Mouse (Mus musculus) stomach, postnatal 0 days (tissue): ENCODE measurements around the gene Sart3. TPM values are rescaled to one million over a fixed set of nuclear protein-coding genes. Genes with fewer than 3 reads are reported as not detected.
"Not testable (repeated sequence)": the region's sequence is repeated elsewhere in the genome, so short reads cannot be mapped to it uniquely, and the experiment has no call there.

Experiments
- ATAC-seq: fragments of 200-750 bp; cut with Nextera tagmentation; 2 replicates; pipeline ENCODE4 v1.8.0; 2017; ENCODE audit not compliant: low FRiP score, low TSS enrichment
- DNase-seq: peaks from one replicate; pipeline ENCODE4 v3.0.0-alpha.2; 2016; ENCODE audit warnings: low spot score
- H3K27ac ChIP-seq: fragments of 300-500 bp; sonication (generic); replicated peaks from 2 replicates; pipeline ENCODE4 v1.5.1; 2014; ENCODE audit warnings: mild to moderate bottlenecking, control low read depth
- H3K27me3 ChIP-seq: fragments of 300-500 bp; sonication (generic); 2 replicates; pipeline ENCODE4 v1.6.1; 2014; ENCODE audit warnings: low read length; ENCODE audit not compliant: control insufficient read depth, insufficient read depth
- H3K36me3 ChIP-seq: fragments of 300-500 bp; sonication (generic); 2 replicates; pipeline ENCODE4 v1.6.1; 2014; ENCODE audit warnings: low read length, mixed read lengths; ENCODE audit not compliant: control insufficient read depth, insufficient read depth
- H3K4me1 ChIP-seq: fragments of 300-500 bp; sonication (generic); replicated peaks from 2 replicates; pipeline ENCODE4 v1.6.1; 2014; ENCODE audit warnings: antibody characterized with exemption; ENCODE audit not compliant: control insufficient read depth, insufficient read depth
- H3K4me2 ChIP-seq: fragments of 300-500 bp; sonication (generic); replicated peaks from 2 replicates; pipeline ENCODE4 v1.6.1; 2014; ENCODE audit warnings: low read depth, mild to moderate bottlenecking, control low read depth, moderate library complexity
- H3K4me3 ChIP-seq: fragments of 300-500 bp; sonication (generic); 2 replicates; pipeline ENCODE4 v1.5.1; 2014; ENCODE audit warnings: low read depth, low read length, control low read depth
- H3K9ac ChIP-seq: fragments of 300-500 bp; sonication (generic); 2 replicates; pipeline ENCODE4 v1.6.1; 2014; ENCODE audit warnings: mild to moderate bottlenecking, low read length, control low read depth, mixed read lengths
- H3K9me3 ChIP-seq: fragments of 300-500 bp; sonication (generic); 2 replicates; pipeline ENCODE4 v1.6.1; 2016; ENCODE audit warnings: low read length; ENCODE audit not compliant: control insufficient read depth
- CTCF ChIP-seq: IDR thresholded peaks from 2 replicates; pipeline ENCODE4 v1.5.1; 2016; ENCODE audit warnings: antibody characterized with exemption, low read depth, mild to moderate bottlenecking, moderate library complexity
- EP300 ChIP-seq: optimal IDR thresholded peaks from 2 replicates; pipeline ENCODE3; 2016; ENCODE audit warnings: antibody characterized with exemption
- WGBS: fragments of 180-500 bp; shearing (Covaris S2); extraction: QIAGEN DNeasy Blood & Tissue Kit; methylation state at CpG from one replicate; pipeline ENCODE4 v1.1.7; 2014; 5-methylcytosine and 5-hydroxymethylcytosine counted together
- polyA plus RNA-seq: library from polyadenylated mRNA; unstranded; fragments of >200 nt; fragmentation: Nextera tagmentation; extraction: Ambion mirVana; gene quantifications from 2 replicates; pipeline ENCODE4 v1.2.1, GENCODE M21; 2015

The Sart3 gene
- polyA plus RNA-seq, 1 experiment from 2014 or later, result 11.2 TPM

DNA sequence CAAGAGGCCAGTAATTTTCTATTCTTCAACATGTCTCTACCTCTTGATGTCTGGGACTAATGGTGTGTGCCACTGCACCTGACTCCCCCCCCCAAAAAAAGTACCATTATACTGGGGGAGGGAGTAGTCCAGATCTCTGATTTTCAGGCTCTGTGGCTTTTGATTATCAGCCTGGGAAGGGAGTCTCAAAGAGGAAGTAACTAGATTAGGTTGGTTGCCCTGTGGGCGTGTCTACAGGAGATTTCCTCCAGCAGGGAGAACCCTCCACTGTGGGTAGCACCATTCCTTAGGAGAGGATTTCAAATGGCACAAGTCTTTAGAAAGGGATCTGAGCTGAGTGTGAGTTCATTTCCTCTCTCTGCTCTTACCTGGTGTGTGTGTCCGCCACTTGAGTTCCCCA, 40.3 kb upstream of the Sart3 start:
- Histone ChIP-seq H3K9ac (no peak overlapping the region), H3K27ac (no peak overlapping the region), H3K27me3 (no peaks in the 10 kb centered on the region), H3K4me2 (no peak overlapping the region), H3K4me1 (no peaks in the 10 kb centered on the region; the same call in 1 of the 2 replicates), H3K9me3 (no peaks in the 10 kb centered on the region), H3K4me3 (no peak overlapping the region), H3K36me3 (no peaks in the 10 kb centered on the region)
- ATAC-seq (no peak), DNase-seq (no peak)
- 87% methylated on average over 2 of the region's 2 CpGs for WGBS
- TF ChIP-seq CTCF, result no peak
- no peak for TF ChIP-seq EP300

DNA sequence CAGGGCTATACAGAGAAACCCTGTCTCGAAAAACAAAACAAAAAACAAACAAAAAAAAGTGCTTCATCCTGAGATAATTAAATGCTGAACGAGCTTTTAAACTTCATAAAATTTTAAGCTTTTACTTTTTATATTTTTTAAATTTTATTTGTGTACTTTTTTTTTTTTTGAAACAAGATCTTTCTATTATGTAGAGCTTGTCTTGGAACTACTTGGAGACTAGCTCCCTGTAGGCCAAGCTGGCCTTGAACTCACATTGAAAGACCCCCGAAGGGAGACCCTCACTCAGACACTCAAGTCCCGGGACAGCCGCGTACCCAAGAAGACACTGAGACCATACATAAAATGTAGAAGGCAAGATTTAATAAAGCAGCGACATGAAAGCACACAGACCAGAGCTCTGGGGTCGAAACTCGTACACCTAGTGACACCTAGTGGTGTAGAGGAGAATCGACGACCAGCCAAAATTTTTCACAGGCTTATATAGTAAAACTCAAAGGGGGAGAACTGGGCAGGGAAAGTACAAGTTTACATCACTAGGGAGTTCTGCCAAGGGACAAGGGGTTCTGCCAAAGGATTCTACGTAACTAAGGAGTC, 39.6 kb upstream of the Sart3 start:
- H3K27ac ChIP-seq, H3K9me3 ChIP-seq, DNase-seq, ATAC-seq, H3K4me1 ChIP-seq, H3K4me2 ChIP-seq, H3K4me3 ChIP-seq, H3K9ac ChIP-seq, H3K27me3 ChIP-seq, H3K36me3 ChIP-seq: not testable (repeated sequence)
- WGBS, result 21% methylated on average over 11 of the region's 12 CpGs
- TF ChIP-seq CTCF, result peak; percentile 62

- Histone ChIP-seq H3K4me2 (no peak overlapping the region), H3K4me1 (no peaks in the 10 kb centered on the region; the same call in 1 of the 2 replicates), H3K9me3 (no peaks in the 10 kb centered on the region), H3K36me3 (no peaks in the 10 kb centered on the region), H3K9ac (no peak overlapping the region), H3K27me3 (no peaks in the 10 kb centered on the region), H3K27ac (no peak overlapping the region), H3K4me3 (no peak overlapping the region)
- TF ChIP-seq EP300 (no peak), CTCF (no peak)
- 94% methylated on average over 4 of the region's 4 CpGs for WGBS
- DNase-seq, result no peak
- ATAC-seq, result no peak
Measured at GRCm38 (mm10) chr5:113810111-113810510, 37.8 kb upstream of the Sart3 start.

DNA sequence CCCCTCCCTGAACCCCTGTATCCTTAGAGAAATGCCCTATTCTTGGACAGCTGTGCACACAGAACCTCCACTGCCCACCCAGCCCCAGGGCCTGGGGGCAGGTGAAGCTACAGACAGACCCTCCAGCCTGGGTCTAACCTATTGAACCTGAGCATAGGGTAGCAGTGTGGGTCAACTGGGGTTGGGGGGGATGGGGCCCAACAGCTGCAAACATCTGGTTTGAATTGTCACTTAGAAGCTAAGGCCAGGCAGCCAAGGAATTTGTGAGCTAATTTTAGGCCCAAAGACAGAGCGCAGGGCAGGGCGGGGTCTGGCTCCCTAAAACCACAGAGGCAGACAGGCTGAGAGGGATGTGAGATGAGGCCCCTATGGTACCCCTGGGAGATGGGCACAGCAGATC, 35.9 kb upstream of the Sart3 start:
- H3K4me1 ChIP-seq, result no peaks in the 10 kb centered on the region; the same call in 1 of the 2 replicates
- no peak overlapping the region for H3K4me3 ChIP-seq
- ATAC-seq (peak; percentile 57; the same call in 1 of the 2 replicates), DNase-seq (no peak)
- H3K36me3 ChIP-seq, result no peaks in the 10 kb centered on the region
- no peak overlapping the region for H3K27ac ChIP-seq
- H3K27me3 ChIP-seq, result no peaks in the 10 kb centered on the region
- WGBS, result 51% methylated on average over 2 of the region's 2 CpGs
- TF ChIP-seq CTCF (no peak), EP300 (no peak)
- no peak overlapping the region for H3K4me2 ChIP-seq
- H3K9ac ChIP-seq, result no peak overlapping the region
- H3K9me3 ChIP-seq, result no peaks in the 10 kb centered on the region

GRCm38 (mm10) chr5:113807712-113808111, 35.4 kb upstream of the Sart3 start:
- no peak for ATAC-seq
- Histone ChIP-seq H3K4me2 (no peak overlapping the region), H3K36me3 (no peaks in the 10 kb centered on the region), H3K4me1 (no peaks in the 10 kb centered on the region; the same call in 1 of the 2 replicates), H3K9me3 (no peaks in the 10 kb centered on the region), H3K27ac (no peak overlapping the region), H3K27me3 (no peaks in the 10 kb centered on the region), H3K4me3 (no peak overlapping the region), H3K9ac (no peak overlapping the region)
- TF ChIP-seq EP300 (no peak), CTCF (no peak)
- no peak for DNase-seq
- WGBS, result 59% methylated on average over 9 of the region's 9 CpGs

DNA sequence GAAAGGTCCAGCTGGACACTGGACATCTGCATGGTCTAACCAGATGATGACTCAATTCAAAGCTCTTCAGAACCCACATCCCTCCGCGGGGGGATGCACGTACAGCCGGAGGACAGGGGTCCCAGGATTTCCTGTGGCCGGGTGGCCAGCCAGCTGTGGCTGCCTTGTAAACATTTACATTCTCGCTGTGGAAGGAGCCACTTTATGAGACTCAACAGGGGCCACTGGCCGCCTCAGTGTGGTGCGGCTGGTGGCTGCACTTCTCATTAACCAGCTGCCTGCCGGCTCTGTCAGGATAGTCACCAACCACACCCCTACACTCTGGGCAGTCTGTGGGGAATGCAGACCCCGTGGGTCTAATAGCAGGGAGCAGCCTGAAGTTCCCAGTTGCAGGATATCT, 34.1 kb upstream of the Sart3 start:
- 5% methylated on average over 10 of the region's 10 CpGs for WGBS
- Histone ChIP-seq H3K36me3 (no peaks in the 10 kb centered on the region), H3K4me1 (no peaks in the 10 kb centered on the region; the same call in 1 of the 2 replicates), H3K4me2 (no peak overlapping the region), H3K27ac (no peak overlapping the region), H3K27me3 (no peaks in the 10 kb centered on the region), H3K9me3 (no peaks in the 10 kb centered on the region), H3K4me3 (no peak overlapping the region), H3K9ac (no peak overlapping the region)
- ATAC-seq, result peak; percentile 30; the same call in 1 of the 2 replicates
- DNase-seq, result no peak
- TF ChIP-seq CTCF (no peak), EP300 (no peak)
